11 mouse cellular contexts compared by ENCODE assay signal in genomic region chr5:34252967-34253519, GRCm38 (mm10). TPM values are rescaled to one million over a fixed set of nuclear protein-coding genes. Genes with fewer than 3 reads are reported as not detected.
DNase-seq lines count a peak whose midpoint lies in the region; ATAC-seq and TF ChIP-seq lines count a peak whose summit lies in the region.
"Had no signal": no experiment of that assay in that cellular context is flagged by ENCODE, and none has a peak within 500 bp of the region (broad histone marks: within the 10 kb centered on the region; RNA-seq: fewer than 3 reads in every experiment).

No protein-coding gene starts in this region.

- WGBS in midbrain, embryonic 10.5 days: 54% methylated on average over 4 of the region's 4 CpGs
- WGBS in midbrain, embryonic 11.5 days: 60% methylated on average over 4 of the region's 4 CpGs
- WGBS in forebrain, embryonic 15.5 days: 50% methylated on average over 4 of the region's 4 CpGs
- WGBS in neural tube, embryonic 14.5 days: 59% methylated on average over 4 of the region's 4 CpGs
- WGBS in liver, postnatal 0 days (ENCODE audit: insufficient replicate concordance): 59% methylated on average over 4 of the region's 4 CpGs

- no peaks in the 10 kb centered on the region for H3K9me3 ChIP-seq in midbrain, embryonic 10.5 days (replicated peaks)
- H3K9me3 ChIP-seq in midbrain, embryonic 11.5 days (ENCODE audit: control insufficient read depth, low read length): no peaks in the 10 kb centered on the region
- H3K9me3 ChIP-seq in forebrain, embryonic 15.5 days: no peaks in the 10 kb centered on the region
- no peaks in the 10 kb centered on the region for H3K9me3 ChIP-seq in neural tube, embryonic 14.5 days (ENCODE audit: control insufficient read depth, low read length)
- no peaks in the 10 kb centered on the region for H3K9me3 ChIP-seq in liver, postnatal 0 days (ENCODE audit: low read length)
- H3K9me3 ChIP-seq: embryonic facial prominence, embryonic 15.5 days had no signal

- H3K4me1 ChIP-seq in midbrain, embryonic 10.5 days: peaks cover 25% of the 10 kb centered on the region
- 0 out of 2 replicates have a peak, but pooled peaks cover 2% of the 10 kb centered on the region for H3K4me1 ChIP-seq in midbrain, embryonic 11.5 days (ENCODE audit: control insufficient read depth, insufficient read depth, low read length)
- peaks cover 33% of the 10 kb centered on the region for H3K4me1 ChIP-seq in forebrain, embryonic 15.5 days
- peaks cover 31% of the 10 kb centered on the region for H3K4me1 ChIP-seq in neural tube, embryonic 14.5 days (ENCODE audit: control insufficient read depth, insufficient read depth, low read length)
- no peaks in the 10 kb centered on the region for H3K4me1 ChIP-seq in liver, postnatal 0 days (ENCODE audit: insufficient read depth)

- no peaks in the 10 kb centered on the region for H3K27me3 ChIP-seq in midbrain, embryonic 10.5 days (ENCODE audit: low read depth, poor library complexity, severe bottlenecking)
- H3K27me3 ChIP-seq in midbrain, embryonic 11.5 days (ENCODE audit: control insufficient read depth, insufficient read depth, low read length): no peaks in the 10 kb centered on the region
- no peaks in the 10 kb centered on the region for H3K27me3 ChIP-seq in forebrain, embryonic 15.5 days
- no peaks in the 10 kb centered on the region for H3K27me3 ChIP-seq in neural tube, embryonic 14.5 days (ENCODE audit: control insufficient read depth, insufficient read depth, low read length)
- no peaks in the 10 kb centered on the region for H3K27me3 ChIP-seq in liver, postnatal 0 days (ENCODE audit: insufficient read depth, low read length)
- H3K27me3 ChIP-seq: embryonic facial prominence, embryonic 15.5 days had no signal

- no peaks in the 10 kb centered on the region for H3K36me3 ChIP-seq in midbrain, embryonic 10.5 days
- H3K36me3 ChIP-seq in midbrain, embryonic 11.5 days (ENCODE audit: control insufficient read depth, insufficient read depth, low read length): no peaks in the 10 kb centered on the region
- H3K36me3 ChIP-seq in forebrain, embryonic 15.5 days: no peaks in the 10 kb centered on the region
- no peaks in the 10 kb centered on the region for H3K36me3 ChIP-seq in neural tube, embryonic 14.5 days (ENCODE audit: control insufficient read depth, insufficient read depth, low read length)
- H3K36me3 ChIP-seq in liver, postnatal 0 days (replicated peaks; ENCODE audit: insufficient read depth, low read length): no peaks in the 10 kb centered on the region
- H3K36me3 ChIP-seq: embryonic facial prominence, embryonic 15.5 days had no signal

- no peak for TF ChIP-seq CTCF in liver, postnatal 0 days (IDR thresholded peaks at IDR 0.05; ENCODE audit: low read depth)

- TF ChIP-seq EP300 in liver, postnatal 0 days (IDR thresholded peaks at IDR 0.05; ENCODE audit: low read depth): no peak

- no peak for ATAC-seq in midbrain, embryonic 11.5 days (ENCODE audit: low FRiP score)
- ATAC-seq in forebrain, embryonic 15.5 days (replicated peaks): no peak
- no peak for ATAC-seq in neural tube, embryonic 14.5 days (ENCODE audit: low read depth)
- no peak for ATAC-seq in liver, postnatal 0 days

- no peak overlapping the region for H3K4me2 ChIP-seq in midbrain, embryonic 11.5 days
- H3K4me2 ChIP-seq in forebrain, embryonic 15.5 days (replicated peaks): no peak overlapping the region
- H3K4me2 ChIP-seq in neural tube, embryonic 14.5 days (ENCODE audit: low read depth, low read length): no peak overlapping the region
- no peak overlapping the region for H3K4me2 ChIP-seq in liver, postnatal 0 days (ENCODE audit: low read depth, low read length)
- H3K4me2 ChIP-seq: embryonic facial prominence, embryonic 15.5 days had no signal

- no peak overlapping the region for H3K4me3 ChIP-seq in midbrain, embryonic 10.5 days
- H3K4me3 ChIP-seq in midbrain, embryonic 11.5 days (ENCODE audit: low read depth, low read length): no peak overlapping the region
- H3K4me3 ChIP-seq in forebrain, embryonic 15.5 days: no peak overlapping the region
- no peak overlapping the region for H3K4me3 ChIP-seq in neural tube, embryonic 14.5 days (ENCODE audit: low read depth, low read length)
- H3K4me3 ChIP-seq in liver, postnatal 0 days (ENCODE audit: low read depth, low read length): no peak overlapping the region
- H3K4me3 ChIP-seq: embryonic facial prominence, embryonic 15.5 days had no signal

- peak; percentile 13 for DNase-seq in embryo, embryonic 11 days
- no peak for DNase-seq in embryo, embryonic 10.5 days (ENCODE audit: low spot score)
- no peak for DNase-seq in midbrain, embryonic 10.5 days (ENCODE audit: low spot score)
- DNase-seq in midbrain, embryonic 11.5 days (ENCODE audit: low spot score, missing footprints): no peak
- DNase-seq in liver: no peak
- DNase-seq in liver, postnatal 0 days: no peak
- DNase-seq: B cell, adult 2 months had no signal

- H3K9ac ChIP-seq in midbrain, embryonic 11.5 days (ENCODE audit: low read length): no peak overlapping the region
- no peak overlapping the region for H3K9ac ChIP-seq in forebrain, embryonic 15.5 days (replicated peaks)
- H3K9ac ChIP-seq in neural tube, embryonic 14.5 days (replicated peaks; ENCODE audit: low read depth, low read length): no peak overlapping the region
- H3K9ac ChIP-seq in liver, postnatal 0 days (replicated peaks): no peak overlapping the region
- H3K9ac ChIP-seq: embryonic facial prominence, embryonic 15.5 days had no signal

- peak overlapping the region; percentile 47 for H3K27ac ChIP-seq in midbrain, embryonic 10.5 days (replicated peaks)
- no peak overlapping the region for H3K27ac ChIP-seq in midbrain, embryonic 11.5 days (ENCODE audit: low read depth, low read length)
- H3K27ac ChIP-seq in forebrain, embryonic 15.5 days (replicated peaks): peak overlapping the region; percentile 70
- peak overlapping the region; percentile 44 for H3K27ac ChIP-seq in neural tube, embryonic 14.5 days (ENCODE audit: low read depth, low read length)
- no peak overlapping the region for H3K27ac ChIP-seq in liver, postnatal 0 days (ENCODE audit: low read depth)
- H3K27ac ChIP-seq: embryonic facial prominence, embryonic 15.5 days had no signal

RNA-seq across cellular contexts. Expression of gene Zfyve28, which starts 35.2 kb away (rescaled TPM):
- 1.1 and 2.3 TPM in 2 replicates for polyA plus RNA-seq in midbrain, embryonic 10.5 days (2016; fragmentation: Nextera tagmentation; extraction: Ambion mirVana)
- polyA plus RNA-seq in midbrain, embryonic 11.5 days (2014; fragmentation: Nextera tagmentation; extraction: Ambion mirVana): 0.75 and 1.0 TPM in 2 replicates
- polyA plus RNA-seq in forebrain, embryonic 15.5 days (2015; fragmentation: Nextera tagmentation; extraction: Ambion mirVana): 4.7 and 5.3 TPM in 2 replicates
- 4.5 and 5.9 TPM in 2 replicates for polyA plus RNA-seq in neural tube, embryonic 14.5 days (2014; fragmentation: Nextera tagmentation; extraction: Ambion mirVana)
- 0.02 and 0.14 TPM in 2 replicates for polyA plus RNA-seq in liver, postnatal 0 days (2015; fragmentation: Nextera tagmentation; extraction: Ambion mirVana)

RNA-seq across cellular contexts. Expression of gene Cfap99, which starts 35.4 kb away (rescaled TPM):
- not detected in 2 replicates for polyA plus RNA-seq in midbrain, embryonic 10.5 days (2016; fragmentation: Nextera tagmentation; extraction: Ambion mirVana)
- 0.16 TPM in 1 of 2 replicates, not detected in the other for polyA plus RNA-seq in midbrain, embryonic 11.5 days (2014; fragmentation: Nextera tagmentation; extraction: Ambion mirVana)
- 0.09 TPM in 1 of 2 replicates, not detected in the other for polyA plus RNA-seq in forebrain, embryonic 15.5 days (2015; fragmentation: Nextera tagmentation; extraction: Ambion mirVana)
- 0.09 and 0.12 TPM in 2 replicates for polyA plus RNA-seq in neural tube, embryonic 14.5 days (2014; fragmentation: Nextera tagmentation; extraction: Ambion mirVana)
- polyA plus RNA-seq in liver, postnatal 0 days (2015; fragmentation: Nextera tagmentation; extraction: Ambion mirVana): not detected in 2 replicates
- polyA plus RNA-seq: limb, embryonic 11.5 days had no signal

Comparison
In these comparisons a context has a peak if more than half of its experiments do, and no peak if none do; other contexts are left out.
1. H3K27ac ChIP-seq: peak in midbrain, embryonic 10.5 days (single experiment), forebrain, embryonic 15.5 days (single experiment) and neural tube, embryonic 14.5 days (single experiment); none in midbrain, embryonic 11.5 days (single experiment) and liver, postnatal 0 days (single experiment).